ENCODE assay signal across 29 mouse cellular contexts in genomic region chr6:43312546-43312945, GRCm38 (mm10). TPM values are rescaled to one million over a fixed set of nuclear protein-coding genes. Genes with fewer than 3 reads are reported as not detected.
DNase-seq lines count a peak whose midpoint lies in the region; ATAC-seq and TF ChIP-seq lines count a peak whose summit lies in the region.
"Had no signal": no experiment of that assay in that cellular context is flagged by ENCODE, and none has a peak within 500 bp of the region (broad histone marks: within the 10 kb centered on the region; RNA-seq: fewer than 3 reads in every experiment).

No protein-coding gene starts in this region.

- no peak overlapping the region for H3K9ac ChIP-seq in forebrain, embryonic 11.5 days (ENCODE audit: low read length)
- no peak overlapping the region for H3K9ac ChIP-seq in limb, embryonic 13.5 days
- H3K9ac ChIP-seq in limb, embryonic 14.5 days (ENCODE audit: low read depth, low read length, severe bottlenecking), result no peak overlapping the region
- H3K9ac ChIP-seq: heart, embryonic 12.5 days; hindbrain, embryonic 14.5 days; liver, embryonic 12.5 days; liver, postnatal 0 days had no signal

- DNase-seq in forebrain, embryonic 10.5 days (ENCODE audit: extremely low spot score, low spot score), result no peak
- DNase-seq in forebrain, embryonic 11.5 days (ENCODE audit: low spot score), result no peak
- no peak for DNase-seq in limb, embryonic 10.5 days (ENCODE audit: low spot score)
- DNase-seq in limb, embryonic 14.5 days (ENCODE audit: low spot score), result no peak
- no peak for DNase-seq in testis, postnatal 10 days (ENCODE audit: low spot score)
- DNase-seq: adrenal gland, adult 8-10 months; cerebellum, adult 2 months; cerebellum, postnatal 14 days; gastrocnemius, postnatal 10 days; heart, adult 18-20 months; heart, postnatal 4 days; kidney, postnatal 14 days; layer of hippocampus, adult 9-11 months; liver, postnatal 0 days; right cerebral cortex, adult 18-20 months; right cerebral cortex, postnatal 4 days; thymus, postnatal 4 days had no signal

- H3ac ChIP-seq in myocyte (ENCODE audit: control insufficient read depth, insufficient read length), result no peak overlapping the region

- ATAC-seq in forebrain, embryonic 11.5 days (replicated peaks; ENCODE audit: low FRiP score), result no peak
- ATAC-seq in limb, embryonic 13.5 days (ENCODE audit: low FRiP score, low read depth), result peak; percentile 73; the same call in 1 of the 2 replicates
- peak; percentile 71 for ATAC-seq in limb, embryonic 14.5 days (ENCODE audit: low FRiP score, low read depth)
- ATAC-seq: intestine, postnatal 0 days; liver, embryonic 12.5 days; liver, postnatal 0 days had no signal

- H3K27ac ChIP-seq in forebrain, embryonic 10.5 days, result peak overlapping the region; percentile 53; the same call in 1 of the 2 replicates
- H3K27ac ChIP-seq in forebrain, embryonic 11.5 days (ENCODE audit: low read depth, low read length), result no peak overlapping the region
- no peak overlapping the region for H3K27ac ChIP-seq in limb, embryonic 13.5 days
- no peak overlapping the region for H3K27ac ChIP-seq in limb, embryonic 10.5 days
- H3K27ac ChIP-seq in limb, embryonic 14.5 days (replicated peaks; ENCODE audit: low read depth, low read length), result no peak overlapping the region
- H3K27ac ChIP-seq: hindbrain, embryonic 14.5 days; liver, embryonic 12.5 days had no signal

- no peaks in the 10 kb centered on the region for H3K27me3 ChIP-seq in forebrain, embryonic 10.5 days (ENCODE audit: poor library complexity, severe bottlenecking)
- H3K27me3 ChIP-seq in forebrain, embryonic 11.5 days (ENCODE audit: control insufficient read depth, insufficient read depth, low read length), result no peaks in the 10 kb centered on the region
- no peaks in the 10 kb centered on the region for H3K27me3 ChIP-seq in limb, embryonic 13.5 days
- no peaks in the 10 kb centered on the region for H3K27me3 ChIP-seq in limb, embryonic 10.5 days (ENCODE audit: low read depth, poor library complexity, severe bottlenecking)
- no peaks in the 10 kb centered on the region for H3K27me3 ChIP-seq in limb, embryonic 14.5 days (ENCODE audit: control insufficient read depth, insufficient read depth, low read length)
- H3K27me3 ChIP-seq in myocyte (ENCODE audit: control insufficient read depth, insufficient read depth, insufficient read length), result no peaks in the 10 kb centered on the region
- H3K27me3 ChIP-seq: heart, embryonic 12.5 days; liver, embryonic 12.5 days had no signal

- TF ChIP-seq POLR2A in limb, embryonic 14.5 days (IDR thresholded peaks at IDR 0.05; ENCODE audit: borderline replicate concordance, extremely low read depth, insufficient read depth, insufficient read length), result no peak
- no peak for TF ChIP-seq POLR2A in myocyte (IDR thresholded peaks at IDR 0.05; ENCODE audit: insufficient read length, low read depth)

- no peaks in the 10 kb centered on the region for H3K36me3 ChIP-seq in forebrain, embryonic 10.5 days (replicated peaks)
- H3K36me3 ChIP-seq in forebrain, embryonic 11.5 days (ENCODE audit: control insufficient read depth, insufficient read depth, low read length), result no peaks in the 10 kb centered on the region
- H3K36me3 ChIP-seq in limb, embryonic 13.5 days, result no peaks in the 10 kb centered on the region
- no peaks in the 10 kb centered on the region for H3K36me3 ChIP-seq in limb, embryonic 10.5 days
- H3K36me3 ChIP-seq in limb, embryonic 14.5 days (ENCODE audit: control insufficient read depth, insufficient read depth, low read length), result no peaks in the 10 kb centered on the region
- H3K36me3 ChIP-seq in myocyte (ENCODE audit: control insufficient read depth, insufficient read depth), result no peaks in the 10 kb centered on the region
- H3K36me3 ChIP-seq: G1E; heart, embryonic 12.5 days; liver, embryonic 12.5 days had no signal

- H3K9me3 ChIP-seq in forebrain, embryonic 10.5 days, result no peaks in the 10 kb centered on the region
- H3K9me3 ChIP-seq in forebrain, embryonic 11.5 days (ENCODE audit: control insufficient read depth, low read length), result no peaks in the 10 kb centered on the region
- no peaks in the 10 kb centered on the region for H3K9me3 ChIP-seq in limb, embryonic 13.5 days
- H3K9me3 ChIP-seq in limb, embryonic 10.5 days (replicated peaks), result no peaks in the 10 kb centered on the region
- H3K9me3 ChIP-seq in limb, embryonic 14.5 days (ENCODE audit: control insufficient read depth, low read length), result no peaks in the 10 kb centered on the region
- H3K9me3 ChIP-seq: G1E; heart, embryonic 12.5 days; liver, embryonic 12.5 days had no signal

- no peak overlapping the region for H3K4me2 ChIP-seq in forebrain, embryonic 11.5 days (ENCODE audit: low read depth, low read length, severe bottlenecking)
- no peak overlapping the region for H3K4me2 ChIP-seq in limb, embryonic 13.5 days (replicated peaks)
- H3K4me2 ChIP-seq in limb, embryonic 14.5 days (replicated peaks; ENCODE audit: low read depth, low read length, severe bottlenecking), result no peak overlapping the region
- H3K4me2 ChIP-seq in myocyte (ENCODE audit: low read depth), result peak overlapping the region; percentile 44
- H3K4me2 ChIP-seq: heart, embryonic 12.5 days; hindbrain, embryonic 14.5 days; liver, embryonic 12.5 days had no signal

- no peaks in the 10 kb centered on the region for H3K79me2 ChIP-seq in myocyte (ENCODE audit: control insufficient read depth, insufficient read depth)

- no peak overlapping the region for H3K4me3 ChIP-seq in forebrain, embryonic 10.5 days
- no peak overlapping the region for H3K4me3 ChIP-seq in forebrain, embryonic 11.5 days (ENCODE audit: low read depth, low read length)
- H3K4me3 ChIP-seq in limb, embryonic 13.5 days, result no peak overlapping the region
- H3K4me3 ChIP-seq in limb, embryonic 10.5 days, result no peak overlapping the region
- H3K4me3 ChIP-seq in limb, embryonic 14.5 days (replicated peaks; ENCODE audit: low read length), result no peak overlapping the region
- H3K4me3 ChIP-seq in myocyte, result no peak overlapping the region
- H3K4me3 ChIP-seq: heart, embryonic 12.5 days; liver, embryonic 12.5 days had no signal

- H3K4me1 ChIP-seq in forebrain, embryonic 10.5 days, result peaks cover 7% of the 10 kb centered on the region
- 0 out of 2 replicates have a peak, but pooled peaks cover 1% of the 10 kb centered on the region for H3K4me1 ChIP-seq in forebrain, embryonic 11.5 days (replicated peaks; ENCODE audit: control insufficient read depth, insufficient read depth, low read length)
- peaks cover 4% of the 10 kb centered on the region; the same call in 1 of the 2 replicates for H3K4me1 ChIP-seq in limb, embryonic 13.5 days
- no peaks in the 10 kb centered on the region for H3K4me1 ChIP-seq in limb, embryonic 10.5 days
- no peaks in the 10 kb centered on the region for H3K4me1 ChIP-seq in limb, embryonic 14.5 days (ENCODE audit: control insufficient read depth, insufficient read depth, low read length)
- H3K4me1 ChIP-seq: heart, embryonic 12.5 days; liver, embryonic 12.5 days had no signal

TF ChIP-seq in myocyte, 11 proteins besides CTCF, POLR2A, EP300 and RAD21:
- peak in 1 of 3 experiments; percentile 62 for TF ChIP-seq MYOG (IDR thresholded peaks at IDR 0.05; ENCODE audit: control insufficient read depth in 1 of 3, insufficient read depth in 1 of 3, insufficient read length in 2 of 3, low read depth in 2 of 3)
- TF ChIP-seq USF1 (IDR thresholded peaks at IDR 0.05; ENCODE audit: low read depth), result no peak
- peak in 1 of 3 experiments; percentile 7 for TF ChIP-seq MYOD1 (IDR thresholded peaks at IDR 0.05; ENCODE audit: control insufficient read depth in 1 of 3, insufficient read length in 2 of 3, low read depth in 2 of 3)
- no peak for TF ChIP-seq CEBPB (IDR thresholded peaks at IDR 0.05; ENCODE audit: insufficient read depth, poor library complexity, severe bottlenecking)
- no peak for TF ChIP-seq TCF3 (IDR thresholded peaks at IDR 0.05; ENCODE audit: insufficient read length, low read depth)

RNA-seq across cellular contexts. Expression of gene Nobox, which starts 3.2 kb away (rescaled TPM):
- not detected in 2 replicates for polyA plus RNA-seq in forebrain, embryonic 10.5 days (2016; fragmentation: Nextera tagmentation; extraction: Ambion mirVana)
- not detected in 2 replicates for polyA plus RNA-seq in forebrain, embryonic 11.5 days (2014; fragmentation: Nextera tagmentation; extraction: Ambion mirVana)
- not detected in 2 replicates for polyA plus RNA-seq in limb, embryonic 13.5 days (2015; fragmentation: Nextera tagmentation; extraction: Ambion mirVana)
- not detected in 2 replicates for polyA plus RNA-seq in limb, embryonic 10.5 days (2016; fragmentation: Nextera tagmentation; extraction: Ambion mirVana)
- polyA plus RNA-seq in limb, embryonic 14.5 days (2012; rRNA removed), result 0.15 and 0.20 TPM in 2 replicates
- 0.22 TPM in 1 of 2 replicates, not detected in the other for polyA plus RNA-seq in limb, embryonic 14.5 days (2014; fragmentation: Nextera tagmentation; extraction: Ambion mirVana)
- polyA plus RNA-seq in myocyte (2012; fragmentation: generic; extraction: Trizol), result not detected
- polyA plus RNA-seq: forebrain, embryonic 16.5 days; heart, embryonic 12.5 days; heart, postnatal 0 days; hindbrain, embryonic 14.5 days; intestine, postnatal 0 days; limb, embryonic 11.5 days; liver, embryonic 12.5 days; liver, postnatal 0 days; neural tube, embryonic 11.5 days; spleen, adult 2 months had no signal

RNA-seq across cellular contexts. Expression of gene Arhgef5, which starts 47.2 kb away (rescaled TPM):
- 3.6 and 4.1 TPM in 2 replicates for polyA plus RNA-seq in forebrain, embryonic 10.5 days (2016; fragmentation: Nextera tagmentation; extraction: Ambion mirVana)
- 2.2 and 2.9 TPM in 2 replicates for polyA plus RNA-seq in forebrain, embryonic 11.5 days (2014; fragmentation: Nextera tagmentation; extraction: Ambion mirVana)
- 8.5 and 11.3 TPM in 2 replicates for polyA plus RNA-seq in limb, embryonic 13.5 days (2015; fragmentation: Nextera tagmentation; extraction: Ambion mirVana)
- polyA plus RNA-seq in limb, embryonic 10.5 days (2016; fragmentation: Nextera tagmentation; extraction: Ambion mirVana), result 6.9 and 8.1 TPM in 2 replicates
- polyA plus RNA-seq in limb, embryonic 14.5 days (2012; rRNA removed), result 21.6 and 23.0 TPM in 2 replicates
- 11.6 and 12.7 TPM in 2 replicates for polyA plus RNA-seq in limb, embryonic 14.5 days (2014; fragmentation: Nextera tagmentation; extraction: Ambion mirVana)
- 14.5 TPM for polyA plus RNA-seq in myocyte (2012; fragmentation: generic; extraction: Trizol)
- polyA plus RNA-seq: G1E had no signal
